Mouse (Mus musculus): ENCODE measurements at regions not wholly inside any gene's neighbourhood (a gene's known extent, or its start where the extent isn't known, plus 50 kb on each side); places are given as distances from the start of the nearest gene placed in this dataset.
A peak's percentile ranks its signal among the peaks of the same experiment; 100 is the strongest.

- no peak for DNase-seq
These were observed 650.6 kb upstream of the Lrfn5 start for GRCm38 (mm10) chr12:60872381-60872780.

- no peak for DNase-seq
These were observed 630.5 kb upstream of the Lrfn5 start for GRCm38 (mm10) chr12:60892408-60892807.

- peak; percentile 1 for DNase-seq
These were observed 628.4 kb upstream of the Lrfn5 start for GRCm38 (mm10) chr12:60894506-60894905.

GRCm38 (mm10) chr12:60932029-60932428, 590.9 kb upstream of the Lrfn5 start:
- no peak for DNase-seq

- no peak for DNase-seq
These were observed 555.5 kb upstream of the Lrfn5 start for GRCm38 (mm10) chr12:60967424-60967823.

- no peak for DNase-seq
These were observed 544.5 kb upstream of the Lrfn5 start for GRCm38 (mm10) chr12:60978441-60978840.

Measured in retina, postnatal 1 day (tissue).